Mouse (Mus musculus) intestine, postnatal 0 days (tissue): ENCODE measurements at regions not wholly inside any gene's neighbourhood (a gene's known extent, or its start where the extent isn't known, plus 50 kb on each side); places are given as distances from the start of the nearest gene placed in this dataset.

Experiments used
- ATAC-seq: fragments of 200-750 bp; cut with Nextera tagmentation; 2 replicates; pipeline ENCODE4 v1.8.0; 2017; ENCODE audit warnings: mild to moderate bottlenecking, moderate TSS enrichment, moderate library complexity
- H3K27ac ChIP-seq: fragments of 300-500 bp; sonication (generic); 2 replicates; pipeline ENCODE4 v1.5.1; 2014; ENCODE audit warnings: mild to moderate bottlenecking, low read depth, low read length, moderate library complexity
- H3K27me3 ChIP-seq: fragments of 300-500 bp; sonication (generic); replicated peaks from 2 replicates; pipeline ENCODE4 v1.6.1; 2014; ENCODE audit warnings: low read length, mixed read lengths; ENCODE audit not compliant: control insufficient read depth, insufficient read depth
- H3K36me3 ChIP-seq: fragments of 300-500 bp; sonication (generic); 2 replicates; pipeline ENCODE4 v1.6.1; 2014; ENCODE audit warnings: mild to moderate bottlenecking, moderate library complexity; ENCODE audit not compliant: control insufficient read depth, insufficient read depth
- H3K4me1 ChIP-seq: fragments of 300-500 bp; sonication (generic); replicated peaks from 2 replicates; pipeline ENCODE4 v1.6.1; 2014; ENCODE audit warnings: antibody characterized with exemption, low read length, mixed read lengths; ENCODE audit not compliant: control insufficient read depth, insufficient read depth
- H3K4me2 ChIP-seq: fragments of 300-500 bp; sonication (generic); replicated peaks from 2 replicates; pipeline ENCODE4 v1.6.1; 2014; ENCODE audit warnings: low read depth, mild to moderate bottlenecking, moderate library complexity
- H3K4me3 ChIP-seq: fragments of 300-500 bp; sonication (generic); 2 replicates; pipeline ENCODE4 v1.5.1; 2014; ENCODE audit warnings: low read depth, low read length
- H3K9ac ChIP-seq: fragments of 300-500 bp; sonication (generic); 2 replicates; pipeline ENCODE4 v1.6.1; 2014; ENCODE audit warnings: mild to moderate bottlenecking, low read depth, low read length
- H3K9me3 ChIP-seq: fragments of 300-500 bp; sonication (generic); 2 replicates; pipeline ENCODE4 v1.6.1; 2016; ENCODE audit warnings: mixed run types; ENCODE audit not compliant: control insufficient read depth
- CTCF ChIP-seq: sonication (generic); IDR thresholded peaks from 2 replicates; pipeline ENCODE4 v1.5.1; 2016; ENCODE audit warnings: low read depth, mild to moderate bottlenecking, control low read depth, antibody characterized with exemption, moderate library complexity
- WGBS: fragments of 180-500 bp; shearing (Covaris S2); extraction: QIAGEN DNeasy Blood & Tissue Kit; methylation state at CpG from one replicate; pipeline ENCODE4 v1.1.7; 2014; 5-methylcytosine and 5-hydroxymethylcytosine counted together

GRCm38 (mm10) chr9:92045472-92045905, 147.2 kb upstream of the Plscr5 start:
- no peak for ATAC-seq
- no peak overlapping the region for H3K4me2 ChIP-seq
- no peaks in the 10 kb centered on the region for H3K36me3 ChIP-seq
- H3K4me3 ChIP-seq: no peak overlapping the region
- H3K4me1 ChIP-seq: no peaks in the 10 kb centered on the region
- peak; percentile 34 for TF ChIP-seq CTCF
- H3K27me3 ChIP-seq: no peaks in the 10 kb centered on the region
- no peak overlapping the region for H3K9ac ChIP-seq
- WGBS: 58% methylated on average over 3 of the region's 3 CpGs
- H3K27ac ChIP-seq: no peak overlapping the region
- H3K9me3 ChIP-seq: no peaks in the 10 kb centered on the region

DNA sequence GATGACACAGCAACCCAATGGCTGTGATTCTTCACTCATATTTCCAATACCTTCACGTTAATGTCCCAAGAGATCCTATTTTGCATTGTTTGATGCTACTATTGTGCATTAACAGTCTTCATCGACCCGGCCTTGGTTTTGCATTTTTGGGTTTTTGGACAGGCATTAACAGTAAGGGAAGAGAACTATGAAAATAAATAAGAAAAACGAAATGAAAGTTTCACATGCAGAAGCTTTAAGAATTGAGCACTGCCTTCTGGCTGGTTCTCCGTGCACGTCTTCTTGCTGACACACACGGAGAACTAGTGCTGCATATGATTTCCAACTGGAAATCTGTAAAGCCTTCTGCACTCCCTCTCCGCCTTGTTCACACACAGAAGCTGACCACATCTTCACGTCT, 148.6 kb upstream of the Plscr5 start:
- ATAC-seq: no peak
- H3K27me3 ChIP-seq: no peaks in the 10 kb centered on the region
- H3K4me2 ChIP-seq: no peak overlapping the region

DNA sequence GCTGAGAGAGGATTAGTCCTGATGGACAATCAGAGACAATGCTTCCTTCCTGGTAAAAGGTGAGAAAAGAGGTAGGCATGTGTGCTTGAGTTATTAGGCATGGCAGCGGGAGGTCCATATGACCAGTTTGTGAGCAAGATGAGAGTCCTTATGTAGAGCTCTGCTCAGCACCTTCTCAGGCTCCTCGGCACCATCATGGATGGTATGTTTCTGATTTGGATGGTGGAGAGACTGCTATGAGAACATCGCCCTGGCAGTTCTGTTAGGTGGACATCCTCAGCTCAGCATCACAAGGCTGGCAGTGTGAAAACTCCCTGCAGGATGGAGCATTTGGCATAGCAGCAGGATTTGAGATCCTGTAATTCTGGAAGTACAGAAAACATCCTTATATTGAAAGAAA, 176.2 kb upstream of the Plscr5 start:
- 89% methylated on average over 3 of the region's 3 CpGs for WGBS
- Histone ChIP-seq H3K4me3 (no peak overlapping the region), H3K9ac (no peak overlapping the region), H3K9me3 (no peaks in the 10 kb centered on the region), H3K36me3 (no peaks in the 10 kb centered on the region), H3K4me1 (no peaks in the 10 kb centered on the region), H3K27me3 (no peaks in the 10 kb centered on the region), H3K4me2 (no peak overlapping the region), H3K27ac (no peak overlapping the region)
- TF ChIP-seq CTCF: no peak
- ATAC-seq: no peak

More for the DNA sequence above, 148.6 kb upstream of the Plscr5 start:
- TF ChIP-seq CTCF: no peak
- Histone ChIP-seq H3K27ac (no peak overlapping the region), H3K9me3 (no peaks in the 10 kb centered on the region), H3K4me1 (no peaks in the 10 kb centered on the region), H3K36me3 (no peaks in the 10 kb centered on the region), H3K9ac (no peak overlapping the region), H3K4me3 (no peak overlapping the region)
- 85% methylated on average over 9 of the region's 9 CpGs for WGBS

GRCm38 (mm10) chr9:92015923-92016322, 176.8 kb upstream of the Plscr5 start:
- TF ChIP-seq CTCF: no peak
- H3K9me3 ChIP-seq: no peaks in the 10 kb centered on the region

GRCm38 (mm10) chr9:91988240-91988639, 204.5 kb upstream of the Plscr5 start:
- Histone ChIP-seq H3K4me3 (no peak overlapping the region), H3K9ac (no peak overlapping the region), H3K9me3 (no peaks in the 10 kb centered on the region), H3K4me2 (no peak overlapping the region), H3K4me1 (no peaks in the 10 kb centered on the region), H3K27me3 (no peaks in the 10 kb centered on the region), H3K36me3 (no peaks in the 10 kb centered on the region), H3K27ac (no peak overlapping the region)
- WGBS: 55% methylated on average over 2 of the region's 2 CpGs
- no peak for ATAC-seq
- no peak for TF ChIP-seq CTCF

More at GRCm38 (mm10) chr9:92015923-92016322, 176.8 kb upstream of the Plscr5 start:
- Histone ChIP-seq H3K27ac (no peak overlapping the region), H3K4me1 (no peaks in the 10 kb centered on the region), H3K27me3 (no peaks in the 10 kb centered on the region), H3K4me2 (no peak overlapping the region), H3K4me3 (no peak overlapping the region), H3K36me3 (no peaks in the 10 kb centered on the region), H3K9ac (no peak overlapping the region)
- ATAC-seq: no peak
- WGBS: 66% methylated on average over 3 of the region's 3 CpGs

- no peak for ATAC-seq
Observed at GRCm38 (mm10) chr9:91981955-91982621, 210.6 kb upstream of the Plscr5 start.

GRCm38 (mm10) chr9:91981499-91981898, 211.2 kb upstream of the Plscr5 start:
- Histone ChIP-seq H3K4me1 (no peaks in the 10 kb centered on the region), H3K36me3 (no peaks in the 10 kb centered on the region), H3K4me2 (no peak overlapping the region), H3K27ac (no peak overlapping the region), H3K9me3 (no peaks in the 10 kb centered on the region), H3K4me3 (no peak overlapping the region), H3K27me3 (no peaks in the 10 kb centered on the region), H3K9ac (no peak overlapping the region)
- 89% methylated on average over 3 of the region's 3 CpGs for WGBS
- no peak for TF ChIP-seq CTCF
- no peak for ATAC-seq

More at GRCm38 (mm10) chr9:91981955-91982621, 210.6 kb upstream of the Plscr5 start:
- H3K4me2 ChIP-seq: no peak overlapping the region
- TF ChIP-seq CTCF: no peak
- no peak overlapping the region for H3K27ac ChIP-seq
- no peak overlapping the region for H3K9ac ChIP-seq
- H3K9me3 ChIP-seq: no peaks in the 10 kb centered on the region
- no peaks in the 10 kb centered on the region for H3K36me3 ChIP-seq
- H3K4me1 ChIP-seq: no peaks in the 10 kb centered on the region
- WGBS: 50% methylated on average over 9 of the region's 9 CpGs
- H3K27me3 ChIP-seq: no peaks in the 10 kb centered on the region
- no peak overlapping the region for H3K4me3 ChIP-seq
